Mouse (Mus musculus) neural tube, embryonic 11.5 days (tissue): ENCODE measurements around the gene Gys1. TPM values are rescaled to one million over a fixed set of nuclear protein-coding genes. Genes with fewer than 3 reads are reported as not detected.
"Not testable (repeated sequence)": the region's sequence is repeated elsewhere in the genome, so short reads cannot be mapped to it uniquely, and the experiment has no call there.

Source experiments
- ATAC-seq: fragments of 200-750 bp; cut with Nextera tagmentation; 2 replicates; pipeline ENCODE4 v1.8.0; 2017; ENCODE audit warnings: moderate number of reproducible peaks, mild to moderate bottlenecking, moderate TSS enrichment, moderate library complexity; ENCODE audit not compliant: insufficient read depth, low FRiP score, low TSS enrichment
- DNase-seq: peaks from one replicate; pipeline ENCODE4 v3.0.0-alpha.2; 2015; ENCODE audit warnings: low spot score
- H3K27ac ChIP-seq: fragments of 300-500 bp; sonication (generic); 2 replicates; pipeline ENCODE4 v1.5.1; 2014; ENCODE audit warnings: low read depth, mild to moderate bottlenecking, low read length
- H3K27me3 ChIP-seq: fragments of 300-500 bp; sonication (generic); 2 replicates; pipeline ENCODE4 v1.6.1; 2014; ENCODE audit warnings: mild to moderate bottlenecking, low read length, mixed read lengths; ENCODE audit not compliant: control insufficient read depth, insufficient read depth
- H3K36me3 ChIP-seq: fragments of 300-500 bp; sonication (generic); 2 replicates; pipeline ENCODE4 v1.6.1; 2014; ENCODE audit warnings: mild to moderate bottlenecking, low read length, moderate library complexity, mixed read lengths; ENCODE audit not compliant: control insufficient read depth, insufficient read depth
- H3K4me1 ChIP-seq: fragments of 300-500 bp; sonication (generic); 2 replicates; pipeline ENCODE4 v1.6.1; 2014; ENCODE audit warnings: low read length, mixed read lengths; ENCODE audit not compliant: control insufficient read depth, insufficient read depth
- H3K4me2 ChIP-seq: fragments of 300-500 bp; sonication (generic); 2 replicates; pipeline ENCODE4 v1.6.1; 2014; ENCODE audit warnings: low read depth, mild to moderate bottlenecking, moderate library complexity
- H3K4me3 ChIP-seq: fragments of 300-500 bp; sonication (generic); 2 replicates; pipeline ENCODE4 v1.5.1; 2014; ENCODE audit warnings: low read depth, low read length
- H3K9ac ChIP-seq: fragments of 300-500 bp; sonication (generic); 2 replicates; pipeline ENCODE4 v1.6.1; 2014; ENCODE audit warnings: mild to moderate bottlenecking, low read length
- H3K9me3 ChIP-seq: fragments of 300-500 bp; sonication (generic); 2 replicates; pipeline ENCODE4 v1.6.1; 2016; ENCODE audit warnings: low read length; ENCODE audit not compliant: control insufficient read depth
- WGBS: fragments of 180-500 bp; shearing (Covaris S2); extraction: QIAGEN DNeasy Blood & Tissue Kit; methylation state at CpG from one replicate; pipeline ENCODE4 v1.1.7; 2014; 5-methylcytosine and 5-hydroxymethylcytosine counted together
- polyA plus RNA-seq: library from polyadenylated mRNA; unstranded; fragments of >200 nt; fragmentation: Nextera tagmentation; extraction: Ambion mirVana; gene quantifications from 2 replicates; pipeline ENCODE4 v1.2.1, GENCODE M21; 2014

The Gys1 gene
- polyA plus RNA-seq, 1 experiment from 2014 or later = 37.2 TPM

GRCm38 (mm10) chr7:45458748-45459563, 24.3 kb downstream of the Gys1 start:
- Histone ChIP-seq H3K4me2 (peak overlapping the region; percentile 87), H3K9me3 (no peaks in the 10 kb centered on the region), H3K36me3 (peaks cover 10% of the 10 kb centered on the region), H3K4me1 (peaks cover 22% of the 10 kb centered on the region), H3K27ac (peak overlapping the region; percentile 92), H3K4me3 (peak overlapping the region; percentile 73), H3K9ac (peak overlapping the region; percentile 93), H3K27me3 (no peaks in the 10 kb centered on the region)
- WGBS = under 1% methylated on average over 43 of the region's 43 CpGs
- ATAC-seq (peak; percentile 69), DNase-seq (peak; percentile 88)

- Histone ChIP-seq H3K4me1 (peaks cover 22% of the 10 kb centered on the region), H3K27ac (peak within 1 kb of the TSS; percentile 92), H3K36me3 (peaks cover 10% of the 10 kb centered on the region), H3K4me2 (peak within 1 kb of the TSS; percentile 87), H3K4me3 (peak within 1 kb of the TSS; percentile 73), H3K9ac (peak within 1 kb of the TSS; percentile 93)
- ATAC-seq (peak; percentile 94), DNase-seq (peak; percentile 97)
- H3K27me3 ChIP-seq, H3K9me3 ChIP-seq: not testable (repeated sequence)
- under 1% methylated on average over 33 of the region's 37 CpGs for WGBS
Observed at GRCm38 (mm10) chr7:45459564-45460140, 25.0 kb downstream of the Gys1 start, which contains the start of gene Ftl1. Gene Ftl1, minus strand, starts transcription at chr7:45459884.

- H3K9ac ChIP-seq = peak overlapping the region; percentile 57
Observed at GRCm38 (mm10) chr7:45460377-45460776, 25.7 kb downstream of the Gys1 start.

GRCm38 (mm10) chr7:45460860-45461314, 26.2 kb downstream of the Gys1 start:
- no peak overlapping the region; the same call in 1 of the 2 replicates for H3K4me3 ChIP-seq
- peak; percentile 58 for DNase-seq
- H3K27ac ChIP-seq = peak overlapping the region; percentile 83
- H3K9ac ChIP-seq = peak overlapping the region; percentile 57
- no peaks in the 10 kb centered on the region for H3K9me3 ChIP-seq
- H3K4me2 ChIP-seq = peak overlapping the region; percentile 46; the same call in 1 of the 2 replicates
- no peaks in the 10 kb centered on the region for H3K27me3 ChIP-seq
- peaks cover 10% of the 10 kb centered on the region for H3K36me3 ChIP-seq
- H3K4me1 ChIP-seq = peaks cover 26% of the 10 kb centered on the region
- 32% methylated on average over 13 of the region's 13 CpGs for WGBS
- no peak for ATAC-seq

More at GRCm38 (mm10) chr7:45460377-45460776, 25.7 kb downstream of the Gys1 start:
- H3K4me2 ChIP-seq = peak overlapping the region; percentile 46
- no peak for ATAC-seq
- peaks cover 22% of the 10 kb centered on the region for H3K4me1 ChIP-seq
- peak overlapping the region; percentile 83 for H3K27ac ChIP-seq
- peaks cover 10% of the 10 kb centered on the region for H3K36me3 ChIP-seq
- 78% methylated on average over 7 of the region's 7 CpGs for WGBS
- H3K27me3 ChIP-seq = no peaks in the 10 kb centered on the region
- DNase-seq = no peak
- H3K4me3 ChIP-seq = peak overlapping the region; percentile 73; the same call in 1 of the 2 replicates
- H3K9me3 ChIP-seq = no peaks in the 10 kb centered on the region

- ATAC-seq = no peak
- WGBS = 56% methylated on average over 5 of the region's 5 CpGs
- Histone ChIP-seq H3K27ac (peak overlapping the region; percentile 83), H3K4me3 (no peak overlapping the region), H3K9me3 (no peaks in the 10 kb centered on the region), H3K4me2 (no peak overlapping the region; the same call in 1 of the 2 replicates), H3K9ac (peak overlapping the region; percentile 57; the same call in 1 of the 2 replicates), H3K27me3 (no peaks in the 10 kb centered on the region), H3K4me1 (peaks cover 31% of the 10 kb centered on the region), H3K36me3 (peaks cover 10% of the 10 kb centered on the region)
- no peak for DNase-seq
Observed at GRCm38 (mm10) chr7:45461326-45461725, 26.7 kb downstream of the Gys1 start.

- WGBS = 67% methylated on average over 4 of the region's 4 CpGs
- no peaks in the 10 kb centered on the region for H3K9me3 ChIP-seq
- no peak overlapping the region; the same call in 1 of the 2 replicates for H3K27ac ChIP-seq
- H3K4me3 ChIP-seq = no peak overlapping the region
- H3K27me3 ChIP-seq = no peaks in the 10 kb centered on the region
- H3K36me3 ChIP-seq = peaks cover 10% of the 10 kb centered on the region
- no peak for ATAC-seq
- DNase-seq = no peak
- no peak overlapping the region for H3K9ac ChIP-seq
- H3K4me1 ChIP-seq = peaks cover 31% of the 10 kb centered on the region
- no peak overlapping the region for H3K4me2 ChIP-seq
Observed at GRCm38 (mm10) chr7:45461781-45462180, 27.1 kb downstream of the Gys1 start.

- H3K9ac ChIP-seq = no peak overlapping the region
- ATAC-seq = no peak
- peaks cover 27% of the 10 kb centered on the region for H3K4me1 ChIP-seq
- no peak overlapping the region for H3K4me3 ChIP-seq
- peaks cover 8% of the 10 kb centered on the region for H3K36me3 ChIP-seq
- H3K9me3 ChIP-seq = no peaks in the 10 kb centered on the region
- H3K27me3 ChIP-seq = no peaks in the 10 kb centered on the region
- DNase-seq = no peak
- H3K27ac ChIP-seq = no peak overlapping the region
- H3K4me2 ChIP-seq = no peak overlapping the region
- WGBS = 92% methylated on average over 4 of the region's 4 CpGs
Observed at GRCm38 (mm10) chr7:45462325-45462724, 27.7 kb downstream of the Gys1 start.

- not testable (repeated sequence) for DNase-seq, H3K4me3 ChIP-seq, H3K27ac ChIP-seq, H3K4me2 ChIP-seq, H3K36me3 ChIP-seq, H3K9ac ChIP-seq, H3K27me3 ChIP-seq, ATAC-seq, H3K9me3 ChIP-seq
- WGBS = 80% methylated on average over 4 of the region's 4 CpGs
- H3K4me1 ChIP-seq = peaks cover 21% of the 10 kb centered on the region
Observed at GRCm38 (mm10) chr7:45462868-45463267, 28.2 kb downstream of the Gys1 start.
